Mouse (Mus musculus) myocyte (in vitro differentiated cells): Measurements from ENCODE around the gene Osbpl5.

Experiments
- E2F4 ChIP-seq: IDR thresholded peaks from one replicate; pipeline ENCODE4 v1.6.1; 2011; ENCODE audit warnings: mild to moderate bottlenecking, control low read depth, moderate library complexity; ENCODE audit not compliant: insufficient read depth
- MAX ChIP-seq: IDR thresholded peaks from one replicate; pipeline ENCODE4 v1.6.1; 2011; ENCODE audit warnings: low read depth, mild to moderate bottlenecking, control low read depth
- MYOG ChIP-seq, 3 experiments: IDR thresholded peaks; one replicate each; pipeline ENCODE4 v1.6.1; 2011; ENCODE audit warnings: control low read depth in 2 of 3, low read depth in 2 of 3, mild to moderate bottlenecking in 2 of 3; ENCODE audit not compliant: insufficient read length in 2 of 3, control insufficient read depth in 1 of 3, insufficient read depth in 1 of 3
- POLR2A ChIP-seq: IDR thresholded peaks from one replicate; pipeline ENCODE4 v1.6.1; 2011; ENCODE audit warnings: low read depth, mild to moderate bottlenecking, control low read depth, moderate library complexity; ENCODE audit not compliant: insufficient read length
- USF1 ChIP-seq: IDR thresholded peaks from one replicate; pipeline ENCODE4 v1.6.1; 2011; ENCODE audit warnings: low read depth, mild to moderate bottlenecking, control low read depth, moderate library complexity

DNA sequence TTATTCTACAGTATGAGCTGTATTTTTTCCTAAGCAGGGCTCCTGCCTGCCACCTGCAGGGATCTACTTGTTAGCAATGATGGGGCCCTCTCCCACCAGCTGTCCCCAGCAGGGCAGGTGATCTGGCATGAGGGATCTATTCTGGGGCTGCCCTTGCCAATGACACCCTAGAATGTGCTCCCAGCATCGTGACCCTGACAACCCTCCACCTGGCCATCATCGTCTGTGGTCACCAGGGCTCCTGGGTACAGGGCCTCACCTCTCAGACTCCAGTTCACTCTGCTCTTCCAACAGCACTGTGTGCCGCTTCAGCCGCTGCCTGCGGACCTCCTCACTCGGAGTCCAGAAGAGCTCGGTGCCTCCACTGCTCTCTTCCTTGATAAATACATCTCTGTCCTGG is 62.2 kb downstream of the Osbpl5 start:
- TF ChIP-seq POLR2A (no peak), MAX (no peak), USF1 (no peak), MYOG (IDR thresholded peaks at IDR 0.05; ENCODE audit: control insufficient read depth in 1 of 3, insufficient read depth in 1 of 3, insufficient read length in 2 of 3, low read depth in 2 of 3) (no peak), E2F4 (no peak)
